Mouse (Mus musculus) hindbrain, embryonic 16.5 days (tissue): ENCODE results near the gene Fam69a. TPM values are rescaled to one million over a fixed set of nuclear protein-coding genes. Genes with fewer than 3 reads are reported as not detected.

Experiments
- ATAC-seq: fragments of 200-750 bp; cut with Nextera tagmentation; 2 replicates; pipeline ENCODE4 v1.8.0; 2017; ENCODE audit warnings: moderate TSS enrichment, moderate library complexity
- H3K27ac ChIP-seq: fragments of 300-500 bp; sonication (generic); 2 replicates; pipeline ENCODE4 v1.5.1; 2014; ENCODE audit warnings: low read depth, mild to moderate bottlenecking, control low read depth, low read length, moderate library complexity
- H3K27me3 ChIP-seq: fragments of 300-500 bp; sonication (generic); replicated peaks from 2 replicates; pipeline ENCODE4 v1.6.1; 2014; ENCODE audit warnings: low read length; ENCODE audit not compliant: control insufficient read depth, insufficient read depth
- H3K36me3 ChIP-seq: fragments of 300-500 bp; sonication (generic); 2 replicates; pipeline ENCODE4 v1.6.1; 2014; ENCODE audit warnings: mild to moderate bottlenecking, low read length, moderate library complexity, mixed read lengths; ENCODE audit not compliant: control insufficient read depth, insufficient read depth
- H3K4me1 ChIP-seq: fragments of 300-500 bp; sonication (generic); 2 replicates; pipeline ENCODE4 v1.6.1; 2014; ENCODE audit warnings: low read depth, low read length; ENCODE audit not compliant: control insufficient read depth, insufficient read depth
- H3K4me2 ChIP-seq: fragments of 300-500 bp; sonication (generic); 2 replicates; pipeline ENCODE4 v1.6.1; 2014; ENCODE audit warnings: mild to moderate bottlenecking, low read length, control low read depth, moderate library complexity
- H3K4me3 ChIP-seq: fragments of 300-500 bp; sonication (generic); 2 replicates; pipeline ENCODE4 v1.5.1; 2014; ENCODE audit warnings: mild to moderate bottlenecking, low read length, control low read depth, moderate library complexity
- H3K9ac ChIP-seq: fragments of 300-500 bp; sonication (generic); 2 replicates; pipeline ENCODE4 v1.6.1; 2014; ENCODE audit warnings: low read depth, mild to moderate bottlenecking, control low read depth, low read length, moderate library complexity
- H3K9me3 ChIP-seq: fragments of 300-500 bp; sonication (generic); 2 replicates; pipeline ENCODE4 v1.6.1; 2014; ENCODE audit warnings: mild to moderate bottlenecking, low read length, moderate library complexity; ENCODE audit not compliant: control insufficient read depth
- WGBS: fragments of 180-500 bp; shearing (Covaris S2); extraction: QIAGEN DNeasy Blood & Tissue Kit; methylation state at CpG from one replicate; pipeline ENCODE4 v1.1.7; 2014; 5-methylcytosine and 5-hydroxymethylcytosine counted together
- polyA plus RNA-seq: library from polyadenylated mRNA; unstranded; fragments of >200 nt; fragmentation: Nextera tagmentation; extraction: Ambion mirVana; gene quantifications from 2 replicates; pipeline ENCODE4 v1.2.1, GENCODE M21; 2015

Fam69a gene
- polyA plus RNA-seq, 1 experiment from 2014 or later: 73.3 TPM

DNA sequence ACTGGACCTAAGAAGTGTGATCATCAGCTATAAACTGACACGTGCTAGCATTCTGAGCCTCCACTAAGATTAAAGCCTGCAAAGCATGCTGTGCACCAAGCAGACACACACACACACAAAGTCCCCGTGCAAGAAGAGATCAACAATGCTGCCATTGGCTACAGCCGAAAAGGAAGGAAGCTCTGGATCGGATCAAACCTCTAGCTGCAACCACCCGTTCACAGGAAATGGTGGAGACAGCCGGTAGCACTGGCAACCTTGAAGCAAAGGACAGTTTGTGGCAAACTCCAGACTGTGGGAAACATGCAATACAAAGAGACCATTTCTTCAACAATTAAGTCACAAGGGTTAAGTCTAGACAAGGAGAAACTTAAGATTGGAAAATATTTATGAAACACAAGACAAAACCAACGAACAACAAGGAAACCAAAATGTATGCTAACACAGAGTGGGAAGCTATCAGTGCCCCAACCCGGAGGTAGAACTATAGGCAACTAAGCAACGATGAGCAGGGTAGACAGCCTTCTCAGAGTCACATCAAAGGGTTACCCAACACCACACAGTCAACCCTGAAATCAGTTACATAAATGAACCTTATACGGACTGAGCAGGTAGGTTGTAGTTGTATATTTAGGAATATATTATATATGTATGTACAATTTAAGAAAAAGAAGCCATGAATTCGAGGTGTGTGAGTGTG is 60.2 kb downstream of the Fam69a start:
- 81% methylated on average over 11 of the region's 11 CpGs for WGBS

DNA sequence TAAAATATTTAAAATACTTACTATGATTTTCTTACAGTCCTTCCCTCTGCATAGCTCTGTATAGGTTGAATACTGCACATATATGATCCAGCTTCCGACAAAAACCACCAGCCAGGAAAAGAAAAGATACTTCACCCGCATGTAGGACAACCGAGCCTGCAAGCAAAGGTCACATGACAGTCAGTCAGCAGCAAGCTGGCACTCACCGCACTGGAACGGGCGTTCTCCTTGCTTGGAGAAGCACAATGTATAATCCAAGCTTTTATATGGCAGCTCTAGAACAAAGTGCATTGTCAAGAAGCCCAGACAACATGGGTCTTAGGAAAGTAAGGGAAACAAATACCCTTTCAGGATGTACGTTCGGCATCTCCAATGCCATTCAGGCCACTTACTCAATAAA is 62.3 kb downstream of the Fam69a start:
- 74% methylated on average over 8 of the region's 8 CpGs for WGBS

More for the DNA sequence above, 60.2 kb downstream of the Fam69a start:
- Histone ChIP-seq H3K27me3 (no peaks in the 10 kb centered on the region), H3K4me3 (no peak overlapping the region), H3K27ac (no peak overlapping the region), H3K9me3 (no peaks in the 10 kb centered on the region), H3K36me3 (no peaks in the 10 kb centered on the region), H3K9ac (no peak overlapping the region), H3K4me2 (no peak overlapping the region), H3K4me1 (no peaks in the 10 kb centered on the region)
- ATAC-seq: no peak

DNA sequence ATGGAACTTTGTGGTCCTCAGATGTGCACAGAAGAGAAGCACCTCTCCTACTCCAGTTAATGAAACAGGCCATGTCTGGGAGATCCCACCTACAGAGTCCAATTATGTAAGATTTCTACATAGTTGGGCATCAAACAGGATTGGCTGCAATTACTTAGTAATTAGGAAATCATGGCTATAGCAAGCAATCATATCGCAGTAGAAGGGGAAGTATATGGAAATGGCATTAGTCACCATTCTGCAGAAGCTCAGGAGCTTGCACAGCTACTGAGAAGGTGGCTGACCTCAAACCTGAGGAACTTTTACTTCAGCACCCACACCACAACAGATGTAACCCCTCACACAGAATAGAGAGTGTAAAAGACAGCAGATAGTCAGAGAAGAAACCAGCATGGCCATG is 64.0 kb downstream of the Fam69a start:
- Histone ChIP-seq H3K27ac (no peak overlapping the region), H3K4me2 (no peak overlapping the region)
- WGBS: 85% methylated on average over 1 of the region's 1 CpGs

More for the DNA sequence above, 62.3 kb downstream of the Fam69a start:
- no peaks in the 10 kb centered on the region for H3K36me3 ChIP-seq
- no peaks in the 10 kb centered on the region for H3K4me1 ChIP-seq
- no peaks in the 10 kb centered on the region for H3K9me3 ChIP-seq
- H3K4me3 ChIP-seq: no peak overlapping the region
- H3K9ac ChIP-seq: no peak overlapping the region
- no peak overlapping the region for H3K4me2 ChIP-seq
- H3K27me3 ChIP-seq: no peaks in the 10 kb centered on the region
- H3K27ac ChIP-seq: no peak overlapping the region
- no peak for ATAC-seq

DNA sequence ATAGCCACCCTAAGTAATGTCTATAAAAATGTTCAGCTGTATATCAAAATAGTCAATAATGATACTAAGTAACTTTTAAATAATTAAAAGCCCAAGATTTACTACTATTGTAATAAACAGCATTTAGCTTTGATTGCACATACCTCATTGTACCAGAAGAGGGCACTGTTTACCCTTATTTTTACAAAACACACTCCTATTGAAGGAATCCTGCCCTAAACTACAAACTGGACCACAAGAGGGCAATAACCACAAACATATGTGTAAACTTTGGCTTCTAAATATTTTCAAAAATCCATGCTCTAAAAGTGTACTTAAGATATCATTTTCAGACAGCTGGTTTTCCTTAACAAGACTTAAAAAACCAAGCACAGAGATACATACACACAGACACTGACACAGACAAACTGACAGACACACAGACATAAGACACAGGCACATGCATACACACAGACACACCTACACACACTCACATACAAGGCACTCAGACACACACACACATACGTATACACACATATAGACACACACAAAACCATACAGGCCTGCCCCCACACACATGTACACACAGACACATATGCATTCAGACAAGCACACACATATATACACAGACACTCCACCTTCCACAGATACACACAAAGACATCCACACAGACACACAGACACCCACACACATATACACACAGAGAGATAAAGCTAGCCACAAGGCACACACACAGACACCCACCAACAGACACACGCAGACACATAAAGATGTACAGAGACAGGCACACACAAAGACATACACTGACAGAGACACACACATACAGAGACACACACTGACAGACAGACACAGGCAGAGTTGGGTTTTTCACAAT is 65.3 kb downstream of the Fam69a start:
- H3K27ac ChIP-seq: no peak overlapping the region
- H3K4me3 ChIP-seq: no peak overlapping the region
- no peaks in the 10 kb centered on the region for H3K9me3 ChIP-seq
- no peak overlapping the region for H3K9ac ChIP-seq
- no peaks in the 10 kb centered on the region for H3K4me1 ChIP-seq
- no peaks in the 10 kb centered on the region for H3K27me3 ChIP-seq
- no peak overlapping the region for H3K4me2 ChIP-seq
- 75% methylated on average over 2 of the region's 2 CpGs for WGBS
- peak; percentile 71 for ATAC-seq
- no peaks in the 10 kb centered on the region for H3K36me3 ChIP-seq

More for the DNA sequence above, 64.0 kb downstream of the Fam69a start:
- Histone ChIP-seq H3K36me3 (no peaks in the 10 kb centered on the region), H3K9me3 (no peaks in the 10 kb centered on the region), H3K27me3 (no peaks in the 10 kb centered on the region), H3K4me1 (no peaks in the 10 kb centered on the region), H3K4me3 (no peak overlapping the region), H3K9ac (no peak overlapping the region)
- no peak for ATAC-seq

DNA sequence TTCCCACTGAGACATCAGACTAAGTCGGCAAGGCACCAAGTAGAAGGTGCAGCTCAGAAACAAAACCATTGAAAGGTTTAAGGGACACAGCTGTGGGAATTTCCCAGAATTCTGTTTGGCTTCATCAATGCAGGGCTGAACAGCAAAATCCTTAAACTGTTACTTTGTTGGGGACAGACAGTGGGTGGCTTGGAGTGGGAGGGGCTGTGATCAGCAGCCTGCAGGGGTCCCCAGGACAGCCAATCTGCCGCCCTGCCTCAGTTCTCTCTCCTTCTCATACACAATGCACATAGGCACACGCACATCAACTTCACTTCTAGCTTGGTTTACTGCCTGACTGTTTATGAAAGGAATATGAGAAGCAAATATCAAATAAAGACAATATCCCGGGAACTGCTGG is 71.6 kb downstream of the Fam69a start:
- ATAC-seq: no peak
- no peak overlapping the region for H3K9ac ChIP-seq
- no peaks in the 10 kb centered on the region for H3K4me1 ChIP-seq
- no peak overlapping the region for H3K4me3 ChIP-seq
- WGBS: 41% methylated on average over 4 of the region's 4 CpGs
- H3K4me2 ChIP-seq: no peak overlapping the region
- H3K9me3 ChIP-seq: no peaks in the 10 kb centered on the region
- H3K27ac ChIP-seq: no peak overlapping the region
- no peaks in the 10 kb centered on the region for H3K27me3 ChIP-seq
- H3K36me3 ChIP-seq: no peaks in the 10 kb centered on the region; the same call in 1 of the 2 replicates

DNA sequence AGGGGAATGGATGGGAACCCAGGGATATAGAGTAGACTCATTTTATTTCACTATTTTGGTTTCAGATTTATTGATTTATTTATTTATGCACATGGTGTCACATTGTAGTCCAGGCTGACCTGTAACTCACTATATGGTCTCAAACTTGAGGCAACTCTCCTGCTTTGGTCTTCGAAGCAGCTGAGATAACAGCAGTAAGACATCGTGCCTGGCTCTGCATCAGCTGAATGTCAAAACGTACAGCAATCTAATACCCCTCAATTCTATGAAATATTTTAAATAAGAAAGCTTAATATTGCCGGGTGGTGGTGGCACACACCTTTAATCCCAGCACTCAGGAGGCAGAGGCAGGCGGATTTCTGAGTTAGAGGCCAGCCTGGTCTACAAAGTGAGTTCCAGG is 75.9 kb downstream of the Fam69a start:
- WGBS: 92% methylated on average over 5 of the region's 5 CpGs
- no peak for ATAC-seq
- Histone ChIP-seq H3K27ac (no peak overlapping the region), H3K36me3 (peaks cover 25% of the 10 kb centered on the region), H3K27me3 (no peaks in the 10 kb centered on the region), H3K9me3 (no peaks in the 10 kb centered on the region), H3K4me1 (no peaks in the 10 kb centered on the region), H3K4me2 (no peak overlapping the region), H3K9ac (no peak overlapping the region), H3K4me3 (no peak overlapping the region)

DNA sequence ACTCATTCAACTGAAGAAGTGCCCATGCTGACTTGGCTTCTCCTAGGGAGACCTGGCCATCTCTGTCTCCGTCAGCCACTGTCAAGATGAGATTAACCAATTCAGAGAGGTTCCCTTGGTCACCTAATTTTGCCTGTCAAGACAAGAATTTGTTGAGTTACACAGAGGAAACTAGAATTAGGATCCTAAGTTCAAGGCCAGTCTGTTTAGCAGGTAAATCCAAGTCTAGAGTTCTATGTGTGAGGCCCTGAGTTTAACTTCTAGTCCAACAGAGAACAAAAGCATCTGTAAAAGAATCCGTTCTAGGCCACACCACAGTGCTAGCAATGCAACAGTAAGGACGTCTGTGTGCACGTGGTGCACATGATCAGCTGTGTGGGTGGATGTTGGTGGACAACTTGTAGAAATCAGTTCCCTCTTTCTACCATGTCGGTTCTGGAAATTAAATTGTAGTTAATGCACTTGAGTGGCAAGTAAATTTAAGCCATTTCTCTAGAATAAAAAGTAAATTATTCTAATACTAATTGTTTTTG is 76.7 kb downstream of the Fam69a start:
- Histone ChIP-seq H3K36me3 (peaks cover 31% of the 10 kb centered on the region), H3K4me1 (no peaks in the 10 kb centered on the region), H3K9ac (no peak overlapping the region), H3K9me3 (no peaks in the 10 kb centered on the region), H3K27me3 (no peaks in the 10 kb centered on the region), H3K27ac (no peak overlapping the region), H3K4me2 (no peak overlapping the region), H3K4me3 (no peak overlapping the region)
- ATAC-seq: no peak
- WGBS: 72% methylated on average over 5 of the region's 5 CpGs

DNA sequence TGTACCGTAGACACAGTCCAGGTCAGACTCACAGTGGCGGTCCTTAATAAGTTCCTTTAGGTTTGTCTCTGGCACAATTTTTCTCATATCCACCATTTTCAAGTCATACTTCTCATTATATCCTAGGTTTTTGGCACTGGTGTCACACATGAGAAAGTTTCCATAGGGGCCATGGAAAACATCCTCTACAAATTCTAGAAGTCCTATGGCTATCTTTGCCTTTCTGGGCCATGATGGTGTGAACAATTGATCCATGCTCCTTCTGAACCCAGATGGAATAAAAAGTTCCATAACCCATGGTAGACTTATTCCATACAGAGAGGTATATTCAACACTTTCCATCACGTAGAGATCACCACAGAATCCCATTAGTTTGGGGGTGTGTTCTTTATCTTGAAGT is 77.2 kb downstream of the Fam69a start:
- H3K27ac ChIP-seq: no peak overlapping the region
- ATAC-seq: no peak
- no peak overlapping the region for H3K9ac ChIP-seq
- H3K4me3 ChIP-seq: no peak overlapping the region
- H3K4me1 ChIP-seq: no peaks in the 10 kb centered on the region
- H3K27me3 ChIP-seq: no peaks in the 10 kb centered on the region
- no peaks in the 10 kb centered on the region for H3K9me3 ChIP-seq
- H3K36me3 ChIP-seq: peaks cover 34% of the 10 kb centered on the region
- WGBS: 90% methylated on average over 3 of the region's 3 CpGs
- H3K4me2 ChIP-seq: no peak overlapping the region

DNA sequence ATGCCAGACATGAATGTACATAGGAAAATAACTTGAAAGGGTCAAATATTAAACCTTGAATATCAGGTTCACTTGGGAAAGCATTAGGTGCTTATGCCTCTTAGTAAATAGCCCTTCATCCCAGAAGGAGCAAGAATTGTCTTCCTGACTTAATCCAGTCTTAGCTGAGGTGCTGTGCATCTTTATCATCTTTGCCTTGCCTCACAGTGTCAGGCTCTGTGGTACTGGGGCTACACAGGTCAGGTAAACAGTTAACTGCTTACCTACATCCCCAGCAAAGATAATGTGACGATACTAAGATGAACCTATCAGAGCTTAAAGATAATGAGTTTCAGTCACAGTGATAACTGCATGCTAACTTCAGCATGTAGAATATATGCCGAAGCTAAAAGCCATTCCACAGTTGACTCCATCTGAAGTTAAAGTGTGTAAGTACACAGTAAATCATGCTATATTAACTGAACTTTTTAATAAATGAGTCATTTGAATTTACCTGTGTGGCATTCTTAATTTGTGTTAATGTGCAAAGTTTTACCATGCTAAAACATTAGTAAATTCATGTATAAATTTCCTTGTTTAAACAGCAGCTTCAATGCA is 78.3 kb downstream of the Fam69a start:
- Histone ChIP-seq H3K4me3 (no peak overlapping the region), H3K9me3 (no peaks in the 10 kb centered on the region), H3K36me3 (peaks cover 41% of the 10 kb centered on the region), H3K4me1 (no peaks in the 10 kb centered on the region), H3K4me2 (no peak overlapping the region), H3K9ac (no peak overlapping the region), H3K27me3 (no peaks in the 10 kb centered on the region), H3K27ac (no peak overlapping the region)
- ATAC-seq: no peak
- WGBS: 94% methylated on average over 2 of the region's 2 CpGs
